8 mouse cellular contexts compared by ENCODE assay signal in the genomic region with DNA sequence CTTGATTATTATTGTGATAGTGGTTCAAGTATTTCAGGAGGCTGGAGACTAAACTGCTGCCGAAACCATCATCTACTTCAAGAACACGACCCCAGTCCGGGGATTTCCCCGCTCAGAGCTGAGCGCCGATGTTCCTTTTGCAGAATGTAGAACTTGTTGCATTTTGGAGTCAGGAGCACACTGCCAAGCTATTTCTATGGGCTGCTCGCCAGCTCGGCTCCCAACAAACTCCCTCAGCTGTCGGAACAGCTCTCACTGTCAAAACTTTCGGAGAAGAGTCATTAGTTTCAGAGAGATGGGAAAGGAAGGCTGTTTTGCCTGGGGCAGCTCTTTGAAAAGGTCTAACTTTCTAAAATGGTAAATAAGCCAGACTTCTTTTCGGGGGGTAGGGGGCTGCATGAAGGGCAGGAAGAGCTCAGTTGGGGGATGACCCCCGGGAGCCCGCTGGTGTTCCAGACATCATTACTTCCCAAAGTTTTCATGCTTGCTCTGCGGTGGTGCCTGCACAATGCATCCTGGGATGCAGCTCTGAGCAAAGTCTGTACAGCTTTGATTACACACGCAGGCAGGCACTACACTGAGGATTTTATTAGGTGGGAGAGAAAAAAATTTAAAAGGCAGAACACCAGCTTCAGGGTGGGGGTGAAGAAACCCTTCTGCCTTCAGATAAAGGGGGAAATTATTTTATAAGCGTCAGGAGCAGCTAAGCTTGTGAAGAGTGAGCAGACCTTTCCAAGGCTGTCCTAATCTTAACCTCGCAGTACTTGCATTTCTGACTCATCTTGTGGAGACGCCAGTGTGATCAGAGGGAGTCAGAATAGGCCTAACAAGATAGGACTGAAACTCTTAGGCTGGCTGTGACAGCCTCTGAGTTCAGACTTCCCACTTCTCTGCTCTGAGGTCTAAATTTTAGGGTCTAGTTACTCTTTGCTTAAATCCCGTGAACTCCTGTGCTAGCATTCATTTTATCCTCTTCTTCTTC.
A peak's percentile ranks its signal among the peaks of the same experiment; 100 is the strongest.
DNase-seq lines count a peak whose midpoint lies in the region; ATAC-seq and TF ChIP-seq lines count a peak whose summit lies in the region.

No protein-coding gene starts in this region.

- no peaks in the 10 kb centered on the region for H3K9me3 ChIP-seq in forebrain, embryonic 13.5 days (replicated peaks)
- no peaks in the 10 kb centered on the region for H3K9me3 ChIP-seq in forebrain, embryonic 12.5 days

- H3K4me1 ChIP-seq in forebrain, embryonic 13.5 days: 0 out of 2 replicates have a peak, but pooled peaks cover 4% of the 10 kb centered on the region
- peaks cover 10% of the 10 kb centered on the region for H3K4me1 ChIP-seq in forebrain, embryonic 12.5 days

- 62% methylated on average over 19 of the region's 19 CpGs for WGBS in forebrain, embryonic 13.5 days
- 76% methylated on average over 19 of the region's 19 CpGs for WGBS in forebrain, embryonic 12.5 days

- peak; percentile 17 for DNase-seq in urinary bladder, postnatal 14 days (ENCODE audit: low spot score)
- no peak for DNase-seq in urinary bladder, adult 2 months (ENCODE audit: low spot score)
- DNase-seq in layer of hippocampus, adult 2 months (ENCODE audit: low spot score in 2 of 2): peak; percentile 56 to 67
- peak; percentile 25 for DNase-seq in ovary, postnatal 36 days (ENCODE audit: low spot score)
- no peak for DNase-seq in cerebellum, postnatal 4 days (ENCODE audit: low spot score in 2 of 2)
- DNase-seq in thymus, adult 18-20 months: no peak

- H3K36me3 ChIP-seq in forebrain, embryonic 13.5 days (ENCODE audit: poor library complexity, severe bottlenecking): no peaks in the 10 kb centered on the region
- H3K36me3 ChIP-seq in forebrain, embryonic 12.5 days (replicated peaks): no peaks in the 10 kb centered on the region

- no peak overlapping the region for H3K4me2 ChIP-seq in forebrain, embryonic 13.5 days
- no peak overlapping the region for H3K4me2 ChIP-seq in forebrain, embryonic 12.5 days

- no peaks in the 10 kb centered on the region for H3K27me3 ChIP-seq in forebrain, embryonic 13.5 days
- H3K27me3 ChIP-seq in forebrain, embryonic 12.5 days: no peaks in the 10 kb centered on the region

- H3K27ac ChIP-seq in forebrain, embryonic 13.5 days: no peak overlapping the region
- no peak overlapping the region for H3K27ac ChIP-seq in forebrain, embryonic 12.5 days
- no peak overlapping the region for H3K27ac ChIP-seq in layer of hippocampus, adult 2 months

- H3K9ac ChIP-seq in forebrain, embryonic 13.5 days: no peak overlapping the region
- no peak overlapping the region for H3K9ac ChIP-seq in forebrain, embryonic 12.5 days

- ATAC-seq in forebrain, embryonic 13.5 days: 0 out of 2 replicates have a peak, but pooled peaks have one; percentile 16
- ATAC-seq in forebrain, embryonic 12.5 days (ENCODE audit: low FRiP score): no peak

- H3K4me3 ChIP-seq in forebrain, embryonic 13.5 days: no peak overlapping the region
- no peak overlapping the region for H3K4me3 ChIP-seq in forebrain, embryonic 12.5 days (replicated peaks)
- peak overlapping the region; percentile 27; the same call in 1 of the 2 replicates for H3K4me3 ChIP-seq in layer of hippocampus, adult 2 months

- no peak for TF ChIP-seq CTCF in layer of hippocampus, adult 2 months (conservative IDR thresholded peaks at IDR 0.05)

Comparison
In these comparisons a context has a peak if more than half of its experiments do, and no peak if none do; other contexts are left out.
1. DNase-seq: peak in urinary bladder, postnatal 14 days (single experiment), layer of hippocampus, adult 2 months (2 of 2) and ovary, postnatal 36 days (single experiment); none in urinary bladder, adult 2 months (single experiment), cerebellum, postnatal 4 days (0 of 2) and thymus, adult 18-20 months (0 of 2).